Mouse (Mus musculus) gastrocnemius, postnatal 10 days (tissue): ENCODE results near the gene Nelfcd. TPM values are rescaled to one million over a fixed set of nuclear protein-coding genes. Genes with fewer than 3 reads are reported as not detected.

Source experiments
- DNase-seq: peaks from one replicate; pipeline ENCODE4 v3.0.0; 2021; ENCODE audit warnings: mixed read lengths
- total RNA-seq, 2 experiments: library from RNA; stranded (reverse); gene quantifications; 2 replicates each; pipeline ENCODE4 v1.2.3; 2021

Nelfcd gene
- total RNA-seq, 2 experiments from 2014 or later: 37.3 to 39.1 TPM

GRCm38 (mm10) chr2:174436916-174437696 is 21.5 kb downstream of the Nelfcd start:
- no peak for DNase-seq

- DNase-seq: no peak
These were observed 22.0 kb downstream of the Nelfcd start for GRCm38 (mm10) chr2:174437697-174437982.

- DNase-seq: no peak
These were observed 22.6 kb downstream of the Nelfcd start for GRCm38 (mm10) chr2:174438181-174438580.

- peak; percentile 79 for DNase-seq
These were observed 23.3 kb downstream of the Nelfcd start, which contains the start of gene Ctsz for GRCm38 (mm10) chr2:174438737-174439449. Ctsz (minus strand) TSS chr2:174439039.

- no peak for DNase-seq
These were observed 23.8 kb downstream of the Nelfcd start for GRCm38 (mm10) chr2:174439450-174439838.

GRCm38 (mm10) chr2:174439961-174440360 is 24.4 kb downstream of the Nelfcd start:
- DNase-seq: no peak

- DNase-seq: no peak
These were observed 26.3 kb downstream of the Nelfcd start for GRCm38 (mm10) chr2:174441898-174442297.

- DNase-seq: no peak
These were observed 26.9 kb downstream of the Nelfcd start for GRCm38 (mm10) chr2:174442460-174442859.

GRCm38 (mm10) chr2:174443046-174443445 is 27.4 kb downstream of the Nelfcd start:
- DNase-seq: no peak

GRCm38 (mm10) chr2:174444359-174444758 is 28.8 kb downstream of the Nelfcd start:
- no peak for DNase-seq

- no peak for DNase-seq
These were observed 29.4 kb downstream of the Nelfcd start for GRCm38 (mm10) chr2:174445018-174445417.

- no peak for DNase-seq
These were observed 30.9 kb downstream of the Nelfcd start for GRCm38 (mm10) chr2:174446492-174446891.

- DNase-seq: no peak
These were observed 31.3 kb downstream of the Nelfcd start for GRCm38 (mm10) chr2:174446905-174447304.

GRCm38 (mm10) chr2:174448405-174448804 is 32.8 kb downstream of the Nelfcd start:
- DNase-seq: no peak

- DNase-seq: no peak
These were observed 34.7 kb downstream of the Nelfcd start, which contains the start of gene Tubb1 for GRCm38 (mm10) chr2:174450353-174450752. Tubb1 (plus strand) TSS chr2:174450695.

GRCm38 (mm10) chr2:174453681-174454080 is 38.1 kb downstream of the Nelfcd start:
- DNase-seq: no peak

- no peak for DNase-seq
These were observed 43.8 kb downstream of the Nelfcd start for GRCm38 (mm10) chr2:174459365-174459764.

- no peak for DNase-seq
These were observed 47.8 kb downstream of the Nelfcd start for GRCm38 (mm10) chr2:174463370-174463769.

GRCm38 (mm10) chr2:174463789-174464523 is 48.4 kb downstream of the Nelfcd start, which contains the start of gene Atp5e:
Atp5e (minus strand) TSS chr2:174464105.
- DNase-seq: peak; percentile 94

- DNase-seq: no peak
These were observed 54.7 kb downstream of the Nelfcd start for GRCm38 (mm10) chr2:174470333-174470732.

- DNase-seq: no peak
These were observed 55.3 kb downstream of the Nelfcd start for GRCm38 (mm10) chr2:174470786-174471405.

GRCm38 (mm10) chr2:174472407-174472806 is 56.8 kb downstream of the Nelfcd start:
- no peak for DNase-seq
